Mouse (Mus musculus) CH12.LX (cell line): ENCODE results near the gene Stc2. TPM values are rescaled to one million over a fixed set of nuclear protein-coding genes. Genes with fewer than 3 reads are reported as not detected.

Experiments
- DNase-seq: peaks from one replicate; pipeline ENCODE4 v3.0.0-alpha.2; 2013; ENCODE audit errors: extremely low read depth
- H3K27ac ChIP-seq: 2 replicates; pipeline ENCODE4 v1.5.1; 2012; ENCODE audit warnings: low read depth, mild to moderate bottlenecking, control low read depth, moderate library complexity; ENCODE audit not compliant: insufficient read depth
- H3K27me3 ChIP-seq: replicated peaks from 2 replicates; pipeline ENCODE3; 2012; ENCODE audit warnings: inconsistent platforms
- H3K36me3 ChIP-seq, 2 experiments: replicated peaks in 1 of 2; 2 replicates each; pipeline versions ENCODE3 to v1.6.1; 2012; ENCODE audit warnings: inconsistent platforms in 1 of 2, low read length in 1 of 2, mild to moderate bottlenecking in 1 of 2, mixed read lengths in 1 of 2, moderate library complexity in 1 of 2; ENCODE audit not compliant: control insufficient read depth in 1 of 2, insufficient read depth in 1 of 2
- H3K4me1 ChIP-seq, 2 experiments: 2 replicates each; pipeline ENCODE4 v1.6.1; 2012; ENCODE audit warnings: inconsistent platforms in 1 of 2, moderate library complexity in 1 of 2; ENCODE audit not compliant: insufficient read depth in 2 of 2, control insufficient read depth in 1 of 2
- H3K4me2 ChIP-seq: 2 replicates; pipeline ENCODE4 v1.6.1; 2012; ENCODE audit warnings: low read depth, mild to moderate bottlenecking, control low read depth; ENCODE audit not compliant: poor library complexity, insufficient read depth, severe bottlenecking
- H3K4me3 ChIP-seq, 3 experiments: fragments of 150-350 bp in 1 of 3; sonication (generic) in 1 of 3; replicated peaks in 1 of 3; 2 replicates each; pipeline versions ENCODE3 to v1.5.1; 2011 to 2012; ENCODE audit warnings: low read depth in 2 of 3, low read length in 2 of 3, mild to moderate bottlenecking in 2 of 3, moderate library complexity in 2 of 3, control low read depth in 1 of 3, improper control_type of control experiment in 1 of 3, inconsistent platforms in 1 of 3, mixed read lengths in 1 of 3; ENCODE audit not compliant: poor library complexity in 1 of 3
- H3K79me2 ChIP-seq: replicated peaks from 2 replicates; pipeline ENCODE4 v1.6.1; 2012; ENCODE audit warnings: mild to moderate bottlenecking, moderate library complexity; ENCODE audit not compliant: control insufficient read depth, poor library complexity, insufficient read depth, severe bottlenecking; ENCODE audit errors: extremely low read depth
- H3K9ac ChIP-seq: 2 replicates; pipeline ENCODE4 v1.6.1; 2012; ENCODE audit warnings: low read depth, mild to moderate bottlenecking, control low read depth, moderate library complexity; ENCODE audit not compliant: insufficient read depth
- H3K9me3 ChIP-seq: replicated peaks from 2 replicates; pipeline ENCODE3; 2012; ENCODE audit warnings: low read length, inconsistent platforms, mixed read lengths
- BHLHE40 ChIP-seq: IDR thresholded peaks from 2 replicates; pipeline ENCODE4 v1.6.1; 2011; ENCODE audit warnings: mild to moderate bottlenecking, low read depth, low read length, improper control_type of control experiment
- CHD2 ChIP-seq: IDR thresholded peaks from 2 replicates; pipeline ENCODE4 v1.6.1; 2011; ENCODE audit warnings: low read length, improper control_type of control experiment
- CTCF ChIP-seq, 2 experiments: IDR thresholded peaks in 1 of 2; conservative IDR thresholded peaks in 1 of 2; 2 replicates each; pipeline ENCODE4 v1.5.1; 2011 to 2012; ENCODE audit warnings: low read depth in 2 of 2, low read length in 2 of 2, improper control_type of control experiment in 1 of 2, inconsistent platforms in 1 of 2, mild to moderate bottlenecking in 1 of 2, moderate library complexity in 1 of 2
- E2F4 ChIP-seq: IDR thresholded peaks from 2 replicates; pipeline ENCODE4 v1.6.1; 2011; ENCODE audit warnings: low read depth, low read length, improper control_type of control experiment; ENCODE audit not compliant: insufficient replicate concordance
- ELF1 ChIP-seq: IDR thresholded peaks from 2 replicates; pipeline ENCODE4 v1.6.1; 2014; ENCODE audit warnings: low read depth, mild to moderate bottlenecking, inconsistent platforms, low read length, improper control_type of control experiment
- EP300 ChIP-seq: IDR thresholded peaks from 2 replicates; pipeline ENCODE4 v1.6.1; 2011; ENCODE audit warnings: low read length, improper control_type of control experiment
- ETS1 ChIP-seq: conservative IDR thresholded peaks from 2 replicates; pipeline ENCODE4 v1.6.1; 2012; ENCODE audit warnings: low read depth, mild to moderate bottlenecking, inconsistent platforms, low read length, improper control_type of control experiment, moderate library complexity
- IRF4 ChIP-seq: IDR thresholded peaks from 2 replicates; pipeline ENCODE4 v1.6.1; 2014; ENCODE audit warnings: low read depth, mild to moderate bottlenecking, inconsistent platforms, low read length, improper control_type of control experiment
- JUN ChIP-seq: IDR thresholded peaks from 2 replicates; pipeline ENCODE4 v1.6.1; 2011; ENCODE audit warnings: low read depth, mild to moderate bottlenecking, low read length, improper control_type of control experiment, moderate library complexity; ENCODE audit not compliant: insufficient read depth
- JUND ChIP-seq: conservative IDR thresholded peaks from 2 replicates; pipeline ENCODE4 v1.6.1; 2011; ENCODE audit warnings: low read depth, low read length, improper control_type of control experiment
- KAT2A ChIP-seq: IDR thresholded peaks from 2 replicates; pipeline ENCODE4 v1.6.1; 2012; ENCODE audit warnings: low read length, improper control_type of control experiment, inconsistent platforms; ENCODE audit not compliant: insufficient replicate concordance
- MAFK ChIP-seq: IDR thresholded peaks from 2 replicates; pipeline ENCODE4 v1.6.1; 2011; ENCODE audit warnings: low read length, improper control_type of control experiment; ENCODE audit not compliant: insufficient replicate concordance
- MAX ChIP-seq: IDR thresholded peaks from 2 replicates; pipeline ENCODE4 v1.6.1; 2011; ENCODE audit warnings: low read length, improper control_type of control experiment
- MAZ ChIP-seq: IDR thresholded peaks from 2 replicates; pipeline ENCODE4 v1.6.1; 2012; ENCODE audit warnings: low read depth, mild to moderate bottlenecking, inconsistent platforms, low read length, improper control_type of control experiment, moderate library complexity
- MEF2A ChIP-seq: IDR thresholded peaks from 2 replicates; pipeline ENCODE4 v1.6.1; 2014; ENCODE audit warnings: low read depth, mild to moderate bottlenecking, inconsistent platforms, low read length, improper control_type of control experiment, borderline replicate concordance
- NELFE ChIP-seq: IDR thresholded peaks from 2 replicates; pipeline ENCODE4 v1.6.1; 2011; ENCODE audit warnings: low read depth, low read length, improper control_type of control experiment
- PAX5 ChIP-seq: IDR thresholded peaks from 2 replicates; pipeline ENCODE4 v1.6.1; 2012; ENCODE audit warnings: low read length, inconsistent platforms, mixed read lengths
- POLR2A ChIP-seq: IDR thresholded peaks from 2 replicates; pipeline ENCODE4 v1.6.1; 2011; ENCODE audit warnings: low read depth, mild to moderate bottlenecking, improper control_type of control experiment, low read length
- RAD21 ChIP-seq: IDR thresholded peaks from 2 replicates; pipeline ENCODE4 v1.6.1; 2011; ENCODE audit warnings: low read depth, mild to moderate bottlenecking, low read length, improper control_type of control experiment, moderate library complexity
- RCOR1 ChIP-seq: conservative IDR thresholded peaks from 2 replicates; pipeline ENCODE4 v1.6.1; 2012; ENCODE audit warnings: low read depth, mild to moderate bottlenecking, inconsistent platforms, low read length, improper control_type of control experiment
- SIN3A ChIP-seq: IDR thresholded peaks from 2 replicates; pipeline ENCODE4 v1.6.1; 2012; ENCODE audit warnings: low read length, improper control_type of control experiment, inconsistent platforms
- SMC3 ChIP-seq: IDR thresholded peaks from 2 replicates; pipeline ENCODE4 v1.6.1; 2011; ENCODE audit warnings: low read depth, low read length, improper control_type of control experiment
- TCF12 ChIP-seq: IDR thresholded peaks from 2 replicates; pipeline ENCODE4 v1.6.1; 2014; ENCODE audit warnings: low read depth, mild to moderate bottlenecking, inconsistent platforms, low read length, improper control_type of control experiment
- UBTF ChIP-seq: IDR thresholded peaks from 2 replicates; pipeline ENCODE4 v1.6.1; 2012; ENCODE audit warnings: low read depth, mild to moderate bottlenecking, inconsistent platforms, low read length, improper control_type of control experiment, moderate library complexity
- USF1 ChIP-seq: IDR thresholded peaks from 2 replicates; pipeline ENCODE4 v1.6.1; 2014; ENCODE audit warnings: low read depth, mild to moderate bottlenecking, inconsistent platforms, low read length, improper control_type of control experiment
- ZC3H11A ChIP-seq: IDR thresholded peaks from 2 replicates; pipeline ENCODE4 v1.6.1; 2012; ENCODE audit warnings: low read depth, mild to moderate bottlenecking, inconsistent platforms, low read length, improper control_type of control experiment
- ZKSCAN1 ChIP-seq: IDR thresholded peaks from 2 replicates; pipeline ENCODE4 v1.6.1; 2012; ENCODE audit warnings: low read depth, inconsistent platforms, low read length, improper control_type of control experiment, borderline replicate concordance
- ZMIZ1 ChIP-seq: IDR thresholded peaks from 2 replicates; pipeline ENCODE4 v1.6.1; 2012; ENCODE audit warnings: low read depth, mild to moderate bottlenecking, inconsistent platforms, low read length, improper control_type of control experiment
- ZNF384 ChIP-seq: IDR thresholded peaks from 2 replicates; pipeline ENCODE4 v1.6.1; 2012; ENCODE audit warnings: low read depth, low read length, improper control_type of control experiment, inconsistent platforms
- dilution Hi-C: fragments of 300-500 bp; cut with MboI; formaldehyde crosslinking; loops from 2 replicates; pipeline ENCODE4 v1.14.3; 2020; ENCODE audit warnings: low sequenced_read_pairs; ENCODE audit not compliant: extremely low pct_unique_long_range_greater_than_20kb, extremely low pct_ligation_motif_present
- in situ Hi-C: fragments of 300-500 bp; cut with MboI; formaldehyde crosslinking; loops from 3 replicates; pipeline ENCODE4 v1.14.3; 2019; ENCODE audit warnings: low sequenced_read_pairs, low pct_ligation_motif_present, low pct_unique_long_range_greater_than_20kb, mixed read lengths
- polyA plus RNA-seq: library from polyadenylated mRNA; unstranded; fragments of >175 nt; gene quantifications from 2 replicates; pipeline ENCODE4 v1.2.1, GENCODE M21; 2012; ENCODE audit warnings: low read depth; ENCODE audit not compliant: insufficient read length
- total RNA-seq, 2 experiments: library from RNA; depleted of rRNA; stranded (reverse); fragments of 300-350 nt in 1 of 2; fragments of >200 nt in 1 of 2; gene quantifications; 2 replicates each; pipeline ENCODE4 v1.2.3; 2012 to 2014

Gene Stc2
- total and polyA plus RNA-seq, 3 experiments = not detected

DNA sequence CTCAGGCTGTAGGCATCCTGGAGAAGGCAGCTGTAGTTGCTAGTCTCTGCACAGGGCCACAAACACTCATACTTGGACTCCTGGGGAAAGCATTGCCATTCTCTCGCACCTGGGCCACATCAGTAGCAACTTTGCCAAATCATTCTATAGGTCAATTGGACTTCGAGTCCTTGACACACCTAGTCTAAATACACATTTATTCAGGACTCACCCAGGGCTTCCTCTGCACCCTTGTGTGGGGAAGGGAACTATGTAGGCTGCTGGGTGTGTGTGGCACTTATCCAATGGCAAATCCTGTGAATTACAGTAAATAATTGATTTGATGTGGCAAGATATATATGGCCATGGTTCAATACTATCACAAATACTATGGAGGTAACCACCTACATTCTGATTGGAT lies 14.1 kb upstream of the Stc2 start (continued):
- TF ChIP-seq BHLHE40 = no peak

DNA sequence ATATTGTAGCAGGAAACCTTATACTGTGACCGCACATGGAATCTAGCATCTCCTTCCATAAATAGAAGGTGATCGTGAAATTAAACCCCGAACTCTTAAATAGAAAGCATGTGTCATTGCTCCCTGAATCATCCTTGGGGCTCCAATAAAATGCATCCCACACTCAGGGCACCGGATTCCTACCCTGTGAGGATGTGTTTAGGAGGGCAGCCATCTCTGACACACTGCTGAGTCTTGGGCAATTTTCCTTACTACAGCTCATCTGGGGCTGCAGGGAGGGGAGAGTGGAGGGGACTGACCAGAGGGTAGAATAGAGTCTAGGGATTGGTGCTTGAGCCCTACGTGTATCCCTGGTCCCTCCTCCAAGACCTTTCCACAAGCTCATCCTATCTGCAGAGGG lies 12.3 kb upstream of the Stc2 start:
- Histone ChIP-seq H3K4me1 (peaks cover 2 to 9% of the 10 kb centered on the region in 2 experiments; a peak in 2 of 4 replicates), H3K9me3 (peaks cover 8% of the 10 kb centered on the region), H3K4me2 (no peak overlapping the region), H3K27me3 (no peaks in the 10 kb centered on the region), H3K79me2 (no peaks in the 10 kb centered on the region), H3K36me3 (no peaks in the 10 kb centered on the region), H3K4me3 (no peak overlapping the region), H3K9ac (no peak overlapping the region), H3K27ac (no peak overlapping the region)
- dilution Hi-C loops (no loop called here), in situ Hi-C loops (no loop called here)
- DNase-seq = no peak
- no peak for TF ChIP-seq ZC3H11A
- TF ChIP-seq TCF12 = no peak
- TF ChIP-seq JUN = no peak
- no peak for TF ChIP-seq POLR2A

DNA sequence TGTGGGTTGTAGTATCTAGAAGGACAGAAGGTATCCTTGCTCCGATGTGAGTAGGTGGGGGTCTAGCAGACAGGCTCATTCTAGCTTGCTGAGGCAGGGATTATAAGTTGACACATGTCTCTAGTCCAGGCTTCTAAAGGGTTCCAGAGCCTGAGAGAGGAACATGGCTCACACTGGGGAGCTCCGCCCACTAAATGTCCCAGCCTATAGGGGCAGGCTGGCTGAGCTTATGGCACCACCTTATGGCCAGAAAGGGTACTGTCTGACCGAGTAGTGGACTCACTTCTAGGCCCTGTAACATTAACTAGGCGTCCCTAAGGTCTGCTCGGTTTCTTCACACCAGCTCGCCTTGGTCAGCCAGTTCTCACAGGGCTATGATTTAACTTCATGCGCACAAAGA lies 3.6 kb upstream of the Stc2 start:
- dilution Hi-C loops (no loop called here), in situ Hi-C loops (no loop called here)
- H3K4me2 ChIP-seq = no peak overlapping the region
- TF ChIP-seq ZMIZ1 = no peak
- no peak for TF ChIP-seq CHD2
- TF ChIP-seq RAD21 = peak; percentile 98
- no peak for TF ChIP-seq ZKSCAN1
- TF ChIP-seq USF1 = no peak
- TF ChIP-seq UBTF = no peak
- TF ChIP-seq SMC3 = peak; percentile 89
- TF ChIP-seq TCF12 = no peak
- peak; percentile 32; the same call in 1 of the 2 replicates for TF ChIP-seq NELFE
- no peak for TF ChIP-seq E2F4
- TF ChIP-seq CTCF (conservative IDR thresholded peaks at IDR 0.05 in 1 of 2, IDR thresholded peaks at IDR 0.05 in 1 of 2; ENCODE audit: low read depth in 2 of 2, low read length in 2 of 2) = peak; percentile 86 to 94
- TF ChIP-seq ZNF384 = no peak
- no peak for TF ChIP-seq KAT2A
- TF ChIP-seq MAX = no peak
- no peak for TF ChIP-seq SIN3A
- no peak for TF ChIP-seq MAZ
- TF ChIP-seq EP300 = no peak
- TF ChIP-seq BHLHE40 = no peak
- TF ChIP-seq PAX5 = no peak
- TF ChIP-seq ETS1 = no peak
- no peak for TF ChIP-seq MAFK
- TF ChIP-seq MEF2A = no peak
- no peak for TF ChIP-seq ELF1
- TF ChIP-seq JUN = no peak
- no peak for TF ChIP-seq POLR2A
- TF ChIP-seq RCOR1 = no peak
- TF ChIP-seq IRF4 = no peak
- no peak for TF ChIP-seq ZC3H11A
- no peak for TF ChIP-seq JUND
- no peak overlapping the region for H3K27ac ChIP-seq
- peak; percentile 87 for DNase-seq
- H3K9me3 ChIP-seq = peaks cover 28% of the 10 kb centered on the region
- H3K79me2 ChIP-seq = no peaks in the 10 kb centered on the region
- no peaks in the 10 kb centered on the region for H3K27me3 ChIP-seq
- peaks cover 0 to 22% of the 10 kb centered on the region in 2 experiments; a peak in 2 of 4 replicates for H3K4me1 ChIP-seq
- H3K4me3 ChIP-seq = no peak overlapping the region
- no peak overlapping the region for H3K9ac ChIP-seq
- no peaks in the 10 kb centered on the region for H3K36me3 ChIP-seq
